Mouse (Mus musculus): Measurements from ENCODE around the gene Macrod1. TPM values are rescaled to one million over a fixed set of nuclear protein-coding genes. Genes with fewer than 3 reads are reported as not detected.
A peak's percentile ranks its signal among the peaks of the same experiment; 100 is the strongest.

The Macrod1 gene
- polyA plus RNA-seq, 1 experiment from 2014 or later = 16.0 TPM

DNA sequence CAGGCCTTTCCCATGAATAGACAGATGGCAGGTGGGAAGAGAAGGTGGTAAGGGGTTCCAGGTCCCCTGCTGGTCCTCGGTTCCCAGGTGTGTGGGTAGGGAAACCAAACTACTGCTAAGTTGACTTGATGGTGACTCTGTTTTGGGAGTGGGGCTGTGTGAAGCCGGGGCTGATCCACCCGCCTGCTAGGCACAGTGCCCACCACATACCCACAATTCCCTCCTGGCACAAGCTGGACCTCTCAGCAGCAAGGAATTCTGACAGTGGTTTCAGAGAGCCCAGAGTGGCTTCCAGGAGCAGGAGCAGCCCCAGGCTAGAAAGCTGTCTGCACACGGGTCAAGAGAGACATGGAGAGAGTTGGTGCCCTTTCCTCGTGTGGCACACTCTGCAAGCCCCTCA lies 32.4 kb downstream of the Macrod1 start:
- no peak overlapping the region for H3K27ac ChIP-seq (ENCODE audit: low read length)
- TF ChIP-seq EP300 (IDR thresholded peaks at IDR 0.05) = no peak
- no peak for TF ChIP-seq CTCF (IDR thresholded peaks at IDR 0.05)
- H3K9me3 ChIP-seq (ENCODE audit: low read length) = no peaks in the 10 kb centered on the region
- H3K36me3 ChIP-seq (ENCODE audit: insufficient read depth, low read length) = no peaks in the 10 kb centered on the region
- no peaks in the 10 kb centered on the region for H3K4me1 ChIP-seq (ENCODE audit: insufficient read depth, low read depth, low read length)
- WGBS = 72% methylated on average over 5 of the region's 5 CpGs
- no peaks in the 10 kb centered on the region for H3K27me3 ChIP-seq (replicated peaks; ENCODE audit: insufficient read depth, low read length)
- H3K4me2 ChIP-seq (replicated peaks; ENCODE audit: low read depth, low read length) = no peak overlapping the region
- no peak overlapping the region for H3K9ac ChIP-seq (replicated peaks; ENCODE audit: low read depth)
- ATAC-seq (no peak), DNase-seq (ENCODE audit: low spot score) (no peak)
- H3K4me3 ChIP-seq (ENCODE audit: low read depth, low read length) = no peak overlapping the region

DNA sequence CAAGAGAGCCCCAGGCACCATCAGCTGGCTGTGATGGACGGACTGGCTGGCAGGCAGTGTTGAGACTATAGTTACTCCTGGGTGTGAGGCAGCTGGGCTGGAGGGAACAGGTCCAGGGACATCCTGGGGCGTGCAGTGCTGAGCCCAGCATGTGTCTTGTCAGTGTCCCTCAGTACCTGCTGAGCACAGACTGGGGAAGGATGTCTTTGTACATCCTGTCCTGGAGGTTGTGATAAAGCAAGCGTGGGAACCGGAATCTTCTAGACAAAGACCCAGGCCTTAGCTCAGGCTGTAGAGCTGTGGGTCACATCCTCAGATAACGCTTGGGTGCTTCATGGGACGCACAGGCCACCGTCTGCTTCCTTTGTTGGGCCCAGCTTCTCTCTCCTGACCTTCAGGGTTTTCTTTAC lies 33.2 kb downstream of the Macrod1 start:
- Histone ChIP-seq H3K27ac (ENCODE audit: low read length) (no peak overlapping the region), H3K36me3 (ENCODE audit: insufficient read depth, low read length) (no peaks in the 10 kb centered on the region), H3K9me3 (ENCODE audit: low read length) (no peaks in the 10 kb centered on the region), H3K9ac (replicated peaks; ENCODE audit: low read depth) (no peak overlapping the region), H3K27me3 (replicated peaks; ENCODE audit: insufficient read depth, low read length) (no peaks in the 10 kb centered on the region), H3K4me3 (ENCODE audit: low read depth, low read length) (no peak overlapping the region), H3K4me2 (replicated peaks; ENCODE audit: low read depth, low read length) (no peak overlapping the region), H3K4me1 (ENCODE audit: insufficient read depth, low read depth, low read length) (no peaks in the 10 kb centered on the region)
- DNase-seq (ENCODE audit: low spot score) (no peak), ATAC-seq (peak; percentile 67)
- TF ChIP-seq EP300 (IDR thresholded peaks at IDR 0.05) = no peak
- no peak for TF ChIP-seq CTCF (IDR thresholded peaks at IDR 0.05)
- 69% methylated on average over 7 of the region's 7 CpGs for WGBS

DNA sequence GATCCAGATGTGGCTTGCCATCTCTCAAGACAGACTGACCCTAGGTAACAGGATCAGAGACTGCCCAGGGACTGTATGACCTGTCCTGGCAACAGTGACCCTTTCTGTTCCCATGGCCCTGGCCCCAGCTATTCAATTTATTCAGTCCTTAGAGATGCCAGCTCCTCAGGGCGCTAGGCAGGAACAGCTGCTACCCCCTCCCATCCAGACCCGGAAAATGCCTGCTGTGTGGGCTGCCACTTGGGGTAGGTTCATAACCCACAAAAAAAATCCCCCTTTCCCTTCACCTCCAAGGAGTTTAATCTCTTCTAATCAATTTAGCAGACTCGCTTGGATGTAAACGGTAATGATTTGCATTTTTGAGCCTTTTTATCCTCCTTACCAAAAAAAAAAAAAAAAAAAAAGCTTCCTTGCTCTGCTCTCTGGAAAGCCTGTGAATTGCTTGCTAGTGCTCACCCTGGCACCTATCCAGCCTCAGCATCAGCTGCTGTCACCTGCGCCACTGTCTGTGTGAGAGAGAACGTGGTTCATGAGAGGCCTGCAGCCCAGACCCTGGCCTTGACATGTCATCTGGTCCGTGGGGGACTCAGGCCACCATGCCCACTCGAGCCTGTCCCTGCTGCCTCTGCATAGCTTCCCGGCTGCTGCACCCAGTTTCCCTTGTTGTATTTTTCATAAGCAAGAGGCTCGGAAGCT lies 33.9 kb downstream of the Macrod1 start:
- Histone ChIP-seq H3K9me3 (ENCODE audit: low read length) (no peaks in the 10 kb centered on the region), H3K4me3 (ENCODE audit: low read depth, low read length) (no peak overlapping the region), H3K27ac (ENCODE audit: low read length) (no peak overlapping the region), H3K4me1 (ENCODE audit: insufficient read depth, low read depth, low read length) (no peaks in the 10 kb centered on the region), H3K27me3 (replicated peaks; ENCODE audit: insufficient read depth, low read length) (no peaks in the 10 kb centered on the region), H3K4me2 (replicated peaks; ENCODE audit: low read depth, low read length) (no peak overlapping the region), H3K36me3 (ENCODE audit: insufficient read depth, low read length) (no peaks in the 10 kb centered on the region), H3K9ac (replicated peaks; ENCODE audit: low read depth) (no peak overlapping the region)
- ATAC-seq (no peak), DNase-seq (ENCODE audit: low spot score) (no peak)
- WGBS = 43% methylated on average over 10 of the region's 10 CpGs
- TF ChIP-seq CTCF (IDR thresholded peaks at IDR 0.05) (no peak), EP300 (IDR thresholded peaks at IDR 0.05) (no peak)

DNA sequence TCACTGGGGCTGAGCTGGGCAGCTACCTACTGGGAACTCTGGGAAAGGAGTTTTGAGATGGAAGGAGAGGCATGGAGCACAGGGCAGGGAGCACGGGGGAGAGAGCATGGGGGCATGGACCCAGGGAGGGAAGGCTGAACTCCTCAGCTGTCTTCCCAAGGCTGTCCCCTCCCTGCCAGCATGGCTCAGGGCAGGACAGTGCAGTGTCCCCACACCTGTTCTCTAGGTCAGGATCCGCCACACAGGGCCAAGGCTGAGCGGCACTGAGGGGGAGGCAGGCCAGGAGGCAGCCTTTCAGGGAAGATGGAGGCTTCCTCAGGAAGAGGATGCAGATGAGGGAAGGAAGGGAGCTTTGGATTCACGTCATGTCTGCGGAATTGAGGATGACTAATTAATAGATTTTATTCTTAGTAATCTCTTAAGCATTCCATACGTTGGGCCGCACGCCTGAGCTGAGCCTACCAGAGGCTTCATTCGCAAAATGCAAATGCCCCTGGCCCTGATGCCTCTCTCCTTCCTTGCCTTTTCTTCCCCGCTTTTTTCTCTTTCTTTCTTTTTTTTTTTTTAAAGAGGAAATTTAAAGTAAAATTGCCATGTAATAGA lies 34.9 kb downstream of the Macrod1 start:
- 68% methylated on average over 10 of the region's 10 CpGs for WGBS
- no peaks in the 10 kb centered on the region for H3K4me1 ChIP-seq (ENCODE audit: insufficient read depth, low read depth, low read length)
- ATAC-seq (no peak), DNase-seq (ENCODE audit: low spot score) (no peak)
- no peak overlapping the region for H3K9ac ChIP-seq (replicated peaks; ENCODE audit: low read depth)
- no peaks in the 10 kb centered on the region for H3K27me3 ChIP-seq (replicated peaks; ENCODE audit: insufficient read depth, low read length)
- no peak overlapping the region for H3K4me2 ChIP-seq (replicated peaks; ENCODE audit: low read depth, low read length)
- TF ChIP-seq CTCF (IDR thresholded peaks at IDR 0.05) = no peak
- no peak for TF ChIP-seq EP300 (IDR thresholded peaks at IDR 0.05)
- H3K36me3 ChIP-seq (ENCODE audit: insufficient read depth, low read length) = no peaks in the 10 kb centered on the region
- H3K27ac ChIP-seq (ENCODE audit: low read length) = no peak overlapping the region
- H3K9me3 ChIP-seq (ENCODE audit: low read length) = no peaks in the 10 kb centered on the region
- H3K4me3 ChIP-seq (ENCODE audit: low read depth, low read length) = no peak overlapping the region

DNA sequence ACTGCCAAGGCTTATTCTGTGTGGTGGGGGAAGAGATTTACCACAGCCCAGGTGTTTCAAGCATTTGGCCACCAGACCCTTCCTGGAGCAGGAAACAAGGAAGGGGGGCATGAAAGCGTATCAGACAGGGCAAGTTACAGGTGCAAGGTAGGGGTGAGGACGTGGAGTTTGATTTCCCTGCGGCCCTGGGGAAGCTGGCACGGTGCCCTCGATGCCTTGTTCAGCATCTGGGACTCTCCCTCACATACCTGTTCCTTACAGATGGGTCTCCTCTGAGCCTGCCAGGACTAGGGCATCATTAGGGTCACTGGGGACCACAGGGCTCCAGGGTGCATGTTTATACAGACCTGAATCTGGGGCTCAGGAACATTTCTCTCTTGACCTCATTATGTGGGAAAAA lies 36.1 kb downstream of the Macrod1 start:
- Histone ChIP-seq H3K4me1 (ENCODE audit: insufficient read depth, low read depth, low read length) (no peaks in the 10 kb centered on the region), H3K9me3 (ENCODE audit: low read length) (no peaks in the 10 kb centered on the region)

DNA sequence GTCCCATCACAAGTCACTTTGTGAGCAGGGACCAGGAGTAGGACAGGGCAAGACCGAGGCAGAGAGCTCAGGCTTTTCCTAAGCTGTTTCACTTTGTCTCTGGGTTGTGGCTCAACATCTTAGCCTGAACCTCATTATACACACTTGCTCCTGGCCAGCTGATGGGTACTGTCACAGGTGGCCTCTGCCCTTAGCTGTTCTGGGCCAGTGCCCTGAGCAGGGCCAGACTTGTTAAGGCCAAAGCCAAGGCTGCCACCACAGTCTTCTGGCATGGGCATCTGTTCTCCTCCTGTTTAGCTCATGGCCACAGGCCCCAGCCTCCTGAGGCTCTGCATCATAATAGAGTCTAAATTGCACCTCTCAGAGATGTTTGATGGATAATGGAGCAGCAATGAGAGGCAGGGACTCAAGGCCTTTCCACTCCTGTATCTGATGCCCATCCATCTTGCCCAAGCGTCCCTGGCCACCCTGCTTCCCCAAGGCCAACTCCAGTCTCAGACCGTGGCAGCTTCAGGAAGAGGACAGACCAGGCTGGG lies 43.1 kb downstream of the Macrod1 start:
- H3K4me2 ChIP-seq (replicated peaks; ENCODE audit: low read depth, low read length) = no peak overlapping the region
- H3K9me3 ChIP-seq (ENCODE audit: low read length) = no peaks in the 10 kb centered on the region
- no peak for ATAC-seq
- no peaks in the 10 kb centered on the region for H3K4me1 ChIP-seq (ENCODE audit: insufficient read depth, low read depth, low read length)
- no peak overlapping the region for H3K9ac ChIP-seq (replicated peaks; ENCODE audit: low read depth)
- TF ChIP-seq EP300 (IDR thresholded peaks at IDR 0.05) (no peak), CTCF (IDR thresholded peaks at IDR 0.05) (no peak)
- H3K27ac ChIP-seq (ENCODE audit: low read length) = no peak overlapping the region
- no peak overlapping the region for H3K4me3 ChIP-seq (ENCODE audit: low read depth, low read length)
- no peaks in the 10 kb centered on the region for H3K36me3 ChIP-seq (ENCODE audit: insufficient read depth, low read length)
- H3K27me3 ChIP-seq (replicated peaks; ENCODE audit: insufficient read depth, low read length) = no peaks in the 10 kb centered on the region
- no peak for DNase-seq (ENCODE audit: low spot score)
- 62% methylated on average over 3 of the region's 3 CpGs for WGBS

More for the DNA sequence above, 36.1 kb downstream of the Macrod1 start:
- Histone ChIP-seq H3K27me3 (replicated peaks; ENCODE audit: insufficient read depth, low read length) (no peaks in the 10 kb centered on the region), H3K27ac (ENCODE audit: low read length) (no peak overlapping the region), H3K36me3 (ENCODE audit: insufficient read depth, low read length) (no peaks in the 10 kb centered on the region), H3K4me2 (replicated peaks; ENCODE audit: low read depth, low read length) (no peak overlapping the region), H3K9ac (replicated peaks; ENCODE audit: low read depth) (no peak overlapping the region), H3K4me3 (ENCODE audit: low read depth, low read length) (no peak overlapping the region)
- 71% methylated on average over 5 of the region's 5 CpGs for WGBS
- DNase-seq (ENCODE audit: low spot score) (no peak), ATAC-seq (no peak)
- no peak for TF ChIP-seq CTCF (IDR thresholded peaks at IDR 0.05)

Measured in lung, postnatal 0 days (tissue).